Mouse (Mus musculus): Measurements from ENCODE around the gene Parm1. TPM values are rescaled to one million over a fixed set of nuclear protein-coding genes. Genes with fewer than 3 reads are reported as not detected.

Gene Parm1
- total RNA-seq, 2 experiments from 2014 or later = 31.8 to 35.7 TPM

DNA sequence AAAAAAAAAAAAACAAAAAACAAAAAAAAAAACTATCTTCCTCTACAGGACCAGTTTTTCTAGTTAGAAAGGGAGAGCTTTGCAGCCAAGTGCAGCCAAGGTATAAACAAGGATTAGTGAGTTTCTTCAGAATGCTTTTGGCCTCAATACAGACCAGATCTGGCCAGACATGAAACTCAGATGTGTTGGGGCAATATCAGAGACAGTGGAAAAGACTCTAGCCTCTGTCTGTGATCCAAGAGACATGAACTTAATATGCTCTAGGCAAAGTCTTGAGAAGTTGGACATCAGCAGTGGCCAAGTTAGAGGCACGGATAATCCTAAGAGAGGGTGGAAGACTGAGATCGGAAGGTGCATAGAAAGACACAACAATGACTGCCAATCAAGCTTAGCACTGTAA lies 56.8 kb downstream of the Parm1 start:
- DNase-seq = no peak

DNA sequence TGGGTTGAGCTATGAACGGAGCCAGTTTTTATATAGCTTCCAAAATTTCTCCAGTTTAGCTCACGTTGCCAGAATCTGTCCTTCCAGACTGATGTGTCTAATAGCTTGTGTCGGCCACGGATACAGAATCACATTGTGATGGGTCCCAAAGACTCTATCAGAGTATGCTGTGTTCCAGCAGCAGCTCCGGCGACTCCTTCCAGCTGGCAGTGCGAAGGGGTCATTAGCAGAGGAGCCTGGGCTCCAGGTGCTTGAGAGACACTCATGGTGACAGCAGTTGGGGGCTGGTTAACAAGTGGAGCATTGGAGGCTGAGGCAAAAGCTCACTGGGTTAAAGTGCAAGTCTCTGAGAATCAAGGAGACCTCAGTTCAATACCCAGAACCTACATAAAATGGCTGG lies 61.5 kb downstream of the Parm1 start:
- no peak for DNase-seq

DNA sequence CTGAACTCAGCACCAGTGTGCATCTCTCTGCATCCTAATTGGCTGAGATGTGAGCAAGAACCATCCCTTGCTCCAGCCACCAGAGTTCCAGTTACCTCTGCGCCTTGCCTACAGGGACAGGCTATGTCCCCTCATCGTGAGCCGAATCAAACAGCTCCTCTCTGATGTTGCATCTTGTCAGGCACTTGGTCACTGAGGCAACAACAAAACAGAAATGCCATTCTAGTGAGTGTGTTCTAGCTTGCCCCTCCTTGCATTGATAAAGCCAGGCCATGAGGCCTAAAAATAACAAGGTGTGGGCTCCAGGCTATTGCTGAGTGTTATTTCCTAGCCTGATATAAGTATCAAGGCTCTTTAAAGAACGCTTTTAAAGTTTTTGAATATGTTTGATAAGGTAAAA lies 64.4 kb downstream of the Parm1 start:
- no peak for DNase-seq

- DNase-seq = no peak
These were observed 68.8 kb downstream of the Parm1 start for GRCm38 (mm10) chr5:91586206-91586605.

DNA sequence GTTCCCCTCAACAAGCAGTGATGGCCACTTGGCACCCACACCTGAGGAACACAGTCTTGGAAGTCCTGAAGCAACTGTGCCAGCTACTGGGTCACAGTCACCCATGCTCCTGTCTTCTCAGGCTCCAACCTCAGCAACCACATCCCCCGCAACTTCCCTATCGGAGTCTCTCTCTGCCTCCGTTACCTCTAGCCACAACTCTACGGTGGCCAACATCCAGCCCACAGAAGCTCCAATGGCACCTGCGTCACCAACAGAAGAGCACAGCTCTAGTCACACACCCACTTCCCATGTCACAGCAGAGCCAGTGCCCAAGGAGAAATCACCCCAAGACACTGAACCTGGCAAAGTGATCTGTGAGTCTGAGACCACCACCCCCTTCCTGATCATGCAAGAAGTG lies 76.7 kb downstream of the Parm1 start:
- no peak for DNase-seq

DNA sequence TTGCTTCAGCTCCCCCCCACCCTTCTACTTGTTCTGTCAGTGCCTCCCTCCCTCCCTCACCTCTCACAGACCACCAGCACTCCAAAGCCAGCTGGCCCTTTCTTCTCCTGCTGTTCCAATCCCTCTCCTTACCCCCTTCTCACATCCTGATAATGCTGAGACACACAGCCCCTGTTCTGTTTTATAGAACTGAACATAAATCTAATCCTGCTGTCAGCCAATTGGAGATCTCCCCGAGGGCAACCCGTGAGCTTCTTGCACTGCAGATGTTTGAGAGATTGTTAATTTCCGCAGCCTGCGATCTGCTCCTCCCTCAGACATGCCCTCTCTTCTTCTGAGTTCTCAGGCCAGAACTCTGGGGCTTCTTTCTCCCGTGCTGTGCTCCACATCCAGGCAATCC lies 79.8 kb downstream of the Parm1 start:
- DNase-seq = no peak

- DNase-seq = no peak
These were observed 82.4 kb downstream of the Parm1 start for GRCm38 (mm10) chr5:91599801-91600200.

- no peak for DNase-seq
These were observed 85.9 kb downstream of the Parm1 start for GRCm38 (mm10) chr5:91603347-91603746.

- DNase-seq = no peak
These were observed 86.5 kb downstream of the Parm1 start for GRCm38 (mm10) chr5:91603787-91604439.

GRCm38 (mm10) chr5:91607234-91607633 lies 89.8 kb downstream of the Parm1 start:
- no peak for DNase-seq

- no peak for DNase-seq
These were observed 90.4 kb downstream of the Parm1 start for GRCm38 (mm10) chr5:91607841-91608240.

GRCm38 (mm10) chr5:91609041-91609440 lies 91.6 kb downstream of the Parm1 start:
- DNase-seq = no peak

DNA sequence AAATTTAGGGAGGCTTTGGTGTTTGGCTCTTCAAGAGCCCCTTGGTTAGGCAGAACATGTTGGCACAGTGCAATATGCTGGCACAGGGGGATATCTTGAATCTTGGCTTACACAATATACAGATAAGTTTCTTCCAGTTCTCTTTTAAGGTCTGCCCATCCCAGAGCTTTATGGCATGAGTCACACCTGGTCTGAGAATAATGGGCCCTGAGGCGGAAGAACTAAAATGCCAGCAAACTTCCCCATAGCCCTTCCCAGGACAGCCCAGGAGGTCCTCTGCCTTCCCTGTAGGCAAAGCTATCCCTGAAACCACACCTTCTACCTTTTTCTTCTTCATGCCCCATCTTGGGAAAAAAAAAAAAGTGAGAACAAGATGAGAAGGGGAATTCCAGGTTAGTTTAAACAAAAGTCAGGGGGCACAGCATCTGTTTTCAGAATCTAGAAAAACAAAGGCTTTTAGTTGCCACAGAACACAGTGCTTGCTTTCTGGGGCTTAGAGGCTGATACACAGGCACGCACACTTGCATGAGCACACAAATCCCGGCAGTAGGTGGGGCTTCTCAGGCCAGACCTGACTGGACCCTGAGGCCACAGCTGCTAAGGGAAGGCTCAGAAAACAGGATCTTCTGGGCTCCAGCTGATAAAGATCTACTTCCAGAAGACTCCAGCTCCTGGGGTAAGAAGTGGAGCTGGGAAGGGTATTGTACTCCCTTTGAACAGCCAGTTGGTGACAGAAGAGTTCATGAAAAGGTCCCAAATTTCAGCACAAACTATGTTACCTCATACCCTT lies 92.3 kb downstream of the Parm1 start:
- no peak for DNase-seq

- DNase-seq = no peak
These were observed 93.1 kb downstream of the Parm1 start for GRCm38 (mm10) chr5:91610499-91610898.

GRCm38 (mm10) chr5:91611589-91611988 lies 94.2 kb downstream of the Parm1 start:
- DNase-seq = no peak

- DNase-seq = peak; percentile 28
These were observed 100.2 kb downstream of the Parm1 start for GRCm38 (mm10) chr5:91617331-91618233.

GRCm38 (mm10) chr5:91618661-91619173 lies 101.3 kb downstream of the Parm1 start:
- DNase-seq = no peak

GRCm38 (mm10) chr5:91621197-91621596 lies 103.8 kb downstream of the Parm1 start:
- peak; percentile 33 for DNase-seq

DNA sequence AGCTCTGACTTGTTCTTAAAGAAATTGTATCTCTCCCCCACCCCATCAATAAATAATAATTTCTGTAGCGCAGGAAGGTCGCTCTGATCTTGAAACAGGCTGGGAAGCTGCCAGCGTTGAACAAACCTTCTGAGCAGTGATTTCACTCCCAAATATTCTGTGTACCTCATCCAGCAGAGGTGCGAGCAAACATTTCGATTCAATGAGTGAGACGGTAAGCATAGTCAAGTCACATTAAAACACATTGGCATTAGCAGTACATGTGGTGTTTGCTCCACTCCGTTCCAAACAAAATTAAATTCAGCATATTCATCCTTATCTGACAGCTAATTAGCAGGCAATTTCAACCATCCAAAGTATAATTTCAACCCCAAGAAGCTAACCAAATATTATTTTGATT lies 109.4 kb downstream of the Parm1 start:
- DNase-seq = no peak

DNA sequence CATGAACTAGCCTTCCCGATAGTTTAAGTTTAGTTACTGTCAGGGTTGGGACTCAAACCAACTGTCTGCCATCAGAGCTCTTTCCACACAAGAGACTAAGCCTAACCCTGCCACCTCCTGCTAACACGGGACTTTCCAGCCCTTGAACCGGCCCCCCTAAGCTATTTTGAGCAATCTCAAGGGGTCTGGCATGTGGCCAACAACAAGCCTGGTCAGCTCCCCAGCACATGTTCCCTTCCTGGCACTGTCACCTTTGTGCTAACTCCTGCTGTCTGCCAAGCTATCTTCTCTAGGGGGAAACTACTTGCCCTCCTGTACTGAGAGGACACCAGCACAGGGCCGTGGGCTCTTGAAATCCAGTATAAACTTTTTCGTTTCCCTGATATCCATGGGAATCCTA lies 112.1 kb downstream of the Parm1 start:
- peak; percentile 69 for DNase-seq

DNA sequence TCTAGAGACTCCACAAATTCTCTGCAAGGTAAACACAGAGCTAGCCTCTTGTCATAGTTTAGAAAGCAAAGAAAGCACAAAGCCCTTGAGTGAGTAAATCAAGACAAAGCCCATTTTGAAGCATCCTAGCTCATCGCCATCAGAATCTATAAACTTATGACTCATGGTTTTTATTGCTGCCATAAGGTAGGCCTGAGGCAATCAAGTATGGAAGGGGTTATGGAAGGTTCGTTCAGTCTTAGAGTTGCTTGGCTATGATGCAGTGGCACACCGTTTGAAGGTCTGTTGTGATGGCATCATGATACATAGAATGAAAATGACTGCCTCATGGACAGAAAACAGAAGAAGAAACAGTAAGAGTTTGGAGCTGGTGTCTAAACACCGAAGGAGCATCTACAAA lies 133.9 kb downstream of the Parm1 start:
- no peak for DNase-seq

- no peak for DNase-seq
These were observed 135.9 kb downstream of the Parm1 start for GRCm38 (mm10) chr5:91653061-91653915.
